Mouse (Mus musculus) heart, postnatal 36 days (tissue): ENCODE measurements around the gene Rsg1. TPM values are rescaled to one million over a fixed set of nuclear protein-coding genes. Genes with fewer than 3 reads are reported as not detected.
A peak's percentile ranks its signal among the peaks of the same experiment; 100 is the strongest.

Experiments used
- DNase-seq, 2 experiments: peaks; one replicate each; pipeline ENCODE4 v3.0.0; 2021 to 2022
- intact Hi-C: fragments of 180-260 bp; cut with DNase I; formaldehyde crosslinking; loops from one replicate; pipeline ENCODE4 v1.15.1; 2025
- total RNA-seq, 2 experiments: library from RNA; stranded (reverse); gene quantifications; 2 replicates each; pipeline ENCODE4 v1.2.3; 2021

Rsg1 gene
- total RNA-seq, 2 experiments from 2014 or later, result 0.80 to 1.1 TPM

GRCm38 (mm10) chr4:141271228-141271627 is 57.5 kb downstream of the Rsg1 start:
- intact Hi-C loops, result no loop called here

DNA sequence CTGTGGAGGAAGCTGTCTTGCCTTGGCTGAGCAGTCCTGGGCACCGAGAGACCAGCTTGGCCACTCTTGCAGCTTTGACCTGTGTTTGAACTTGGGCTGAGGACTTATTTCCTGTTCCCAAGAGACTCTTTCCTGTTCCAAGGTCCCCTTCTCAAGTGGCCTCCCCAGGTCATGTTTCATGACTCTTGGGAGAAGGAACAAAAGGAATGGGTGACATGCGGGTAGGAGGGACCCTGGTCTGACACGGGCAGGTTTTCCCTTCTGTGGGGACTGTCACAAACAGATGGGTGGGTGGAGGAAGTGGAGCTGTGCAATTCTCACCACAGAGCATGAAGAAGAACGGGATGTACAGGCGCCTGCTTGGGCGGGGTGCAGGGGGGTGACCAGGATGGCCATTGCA is 58.0 kb downstream of the Rsg1 start:
- no peak for DNase-seq
- intact Hi-C loops, result loop anchor here (2.0 kb wide), 1 partner anchor 67 kb away; no protein-coding TSS in a partner anchor

More at GRCm38 (mm10) chr4:141271228-141271627, 57.5 kb downstream of the Rsg1 start:
- no peak for DNase-seq

GRCm38 (mm10) chr4:141272878-141273277 is 59.1 kb downstream of the Rsg1 start:
- no peak for DNase-seq
- intact Hi-C loops, result loop anchor here (1.0 to 2.0 kb wide), 2 partner anchors 68 to 90 kb away; no protein-coding TSS in a partner anchor

- intact Hi-C loops, result loop anchor here (1.0 to 2.0 kb wide), 2 partner anchors 68 to 90 kb away; no protein-coding TSS in a partner anchor
- DNase-seq, result peak; percentile 90 to 94
Observed at GRCm38 (mm10) chr4:141273296-141273695, 59.5 kb downstream of the Rsg1 start.

GRCm38 (mm10) chr4:141274485-141275341 is 61.0 kb downstream of the Rsg1 start:
- no peak for DNase-seq
- intact Hi-C loops, result loop anchor here (2.0 kb wide), 1 partner anchor 36 kb away; no protein-coding TSS in a partner anchor

Other genes with a start within 250 kb of the Rsg1 start
- gene Atp13a2, start 227.1 kb upstream of the Rsg1 start, total RNA-seq, result 10 to 100 TPM; 16.5 to 17.3 TPM
- 1 to 10 TPM; 4.0 to 4.3 TPM for gene Mfap2, start 203.5 kb upstream of the Rsg1 start, total RNA-seq
- 1 to 10 TPM; 4.3 to 5.5 TPM for gene Crocc, start 153.4 kb upstream of the Rsg1 start, total RNA-seq
- 10 to 100 TPM; 17.2 to 18.1 TPM for gene Necap2, start 135.6 kb upstream of the Rsg1 start, total RNA-seq
- gene Spata21, start 125.6 kb upstream of the Rsg1 start, total RNA-seq, result not detected
- 10 to 100 TPM; 91.0 to 93.7 TPM for gene Szrd1, start 74.2 kb upstream of the Rsg1 start, total RNA-seq
- gene Fbxo42, start 66.0 kb upstream of the Rsg1 start, total RNA-seq, result 10 to 100 TPM; 11.4 to 11.8 TPM
- 10 to 100 TPM; 22.2 to 39.7 TPM for gene Arhgef19, start 25.5 kb downstream of the Rsg1 start, total RNA-seq
- 1 to 10 TPM; 5.4 to 7.0 TPM for gene Epha2, start 87.3 kb downstream of the Rsg1 start, total RNA-seq
- 1 to 10 TPM; 1.6 to 1.7 TPM for gene Fam131c, start 154.3 kb downstream of the Rsg1 start, total RNA-seq
- gene Clcnka, start 184.8 kb downstream of the Rsg1 start, total RNA-seq, result not detected
- 1 to 10 TPM in 1 of 2 experiments, under 1 TPM in 1; 0.38 to 1.0 TPM for gene Clcnkb, start 202.1 kb downstream of the Rsg1 start, total RNA-seq
- 1,000 to 10,000 TPM; 1,173 to 1,191 TPM for gene Hspb7, start 206.8 kb downstream of the Rsg1 start, total RNA-seq
- 1 to 10 TPM in 1 of 2 experiments, under 1 TPM in 1; 0.67 to 1.6 TPM for gene Srarp, start 222.1 kb downstream of the Rsg1 start, total RNA-seq
- 10 to 100 TPM; 21.3 to 24.7 TPM for gene Zbtb17, start 230.7 kb downstream of the Rsg1 start, total RNA-seq